Mouse (Mus musculus) kidney, postnatal 0 days (tissue): ENCODE data around the gene Nol11. TPM values are rescaled to one million over a fixed set of nuclear protein-coding genes. Genes with fewer than 3 reads are reported as not detected.

ENCODE experiments used
- ATAC-seq: fragments of 200-750 bp; cut with Nextera tagmentation; replicated peaks from 2 replicates; pipeline ENCODE4 v1.8.0; 2017; ENCODE audit warnings: low read depth, moderate number of reproducible peaks, moderate TSS enrichment, moderate library complexity; ENCODE audit not compliant: low FRiP score
- DNase-seq: peaks from one replicate; pipeline ENCODE4 v3.0.0-alpha.2; 2016; ENCODE audit warnings: low spot score
- H3K27ac ChIP-seq: fragments of 300-500 bp; sonication (generic); 2 replicates; pipeline ENCODE4 v1.5.1; 2014; ENCODE audit warnings: mild to moderate bottlenecking
- H3K27me3 ChIP-seq: fragments of 300-500 bp; sonication (generic); 2 replicates; pipeline ENCODE4 v1.6.1; 2014; ENCODE audit warnings: low read length, mixed read lengths; ENCODE audit not compliant: insufficient read depth
- H3K36me3 ChIP-seq: fragments of 300-500 bp; sonication (generic); 2 replicates; pipeline ENCODE4 v1.6.1; 2014; ENCODE audit warnings: low read length, mixed read lengths; ENCODE audit not compliant: insufficient read depth
- H3K4me1 ChIP-seq: fragments of 300-500 bp; sonication (generic); replicated peaks from 2 replicates; pipeline ENCODE4 v1.6.1; 2014; ENCODE audit warnings: antibody characterized with exemption, low read length, mixed read lengths; ENCODE audit not compliant: insufficient read depth
- H3K4me2 ChIP-seq: fragments of 300-500 bp; sonication (generic); 2 replicates; pipeline ENCODE4 v1.6.1; 2014; ENCODE audit warnings: mild to moderate bottlenecking, low read length, moderate library complexity, mixed read lengths
- H3K4me3 ChIP-seq: fragments of 300-500 bp; sonication (generic); replicated peaks from 2 replicates; pipeline ENCODE4 v1.5.1; 2014; ENCODE audit warnings: low read depth, low read length
- H3K9ac ChIP-seq: fragments of 300-500 bp; sonication (generic); 2 replicates; pipeline ENCODE4 v1.6.1; 2014; ENCODE audit warnings: low read depth, low read length
- H3K9me3 ChIP-seq: fragments of 300-500 bp; sonication (generic); replicated peaks from 2 replicates; pipeline ENCODE4 v1.6.1; 2016; ENCODE audit warnings: low read length, inconsistent platforms, mixed read lengths
- CTCF ChIP-seq: IDR thresholded peaks from 2 replicates; pipeline ENCODE4 v1.5.1; 2016; ENCODE audit warnings: antibody characterized with exemption, low read depth, mild to moderate bottlenecking, moderate library complexity
- WGBS: fragments of 180-500 bp; shearing (Covaris S2); extraction: QIAGEN DNeasy Blood & Tissue Kit; methylation state at CpG from one replicate; pipeline ENCODE4 v1.1.7; 2014; 5-methylcytosine and 5-hydroxymethylcytosine counted together
- polyA plus RNA-seq: library from polyadenylated mRNA; unstranded; fragments of >200 nt; fragmentation: Nextera tagmentation; extraction: Ambion mirVana; gene quantifications from 2 replicates; pipeline ENCODE4 v1.2.1, GENCODE M21; 2015

The Nol11 gene
- polyA plus RNA-seq, 1 experiment from 2014 or later, result 31.5 TPM

- peak overlapping the region; percentile 42; the same call in 1 of the 2 replicates for H3K27ac ChIP-seq
- peak; percentile 74 for DNase-seq
- no peaks in the 10 kb centered on the region for H3K27me3 ChIP-seq
- WGBS, result 9% methylated on average over 7 of the region's 7 CpGs
- peak; percentile 94 for ATAC-seq
- H3K4me3 ChIP-seq, result no peak overlapping the region
- 0 out of 2 replicates have a peak overlapping the region, but pooled peaks have one; percentile 15 for H3K4me2 ChIP-seq
- no peaks in the 10 kb centered on the region for H3K36me3 ChIP-seq
- H3K9ac ChIP-seq, result no peak overlapping the region
- no peaks in the 10 kb centered on the region for H3K9me3 ChIP-seq
- H3K4me1 ChIP-seq, result peaks cover 16% of the 10 kb centered on the region; the same call in 1 of the 2 replicates
- no peak for TF ChIP-seq CTCF
Observed at GRCm38 (mm10) chr11:107124327-107124731, 64.9 kb downstream of the Nol11 start.

GRCm38 (mm10) chr11:107117789-107118188 is 71.4 kb downstream of the Nol11 start:
- Histone ChIP-seq H3K27me3 (no peaks in the 10 kb centered on the region), H3K4me2 (no peak overlapping the region), H3K27ac (no peak overlapping the region), H3K9ac (no peak overlapping the region), H3K9me3 (no peaks in the 10 kb centered on the region), H3K36me3 (no peaks in the 10 kb centered on the region), H3K4me3 (no peak overlapping the region), H3K4me1 (0 out of 2 replicates have a peak, but pooled peaks cover 10% of the 10 kb centered on the region)
- DNase-seq (no peak), ATAC-seq (no peak)
- 65% methylated on average over 12 of the region's 12 CpGs for WGBS
- TF ChIP-seq CTCF, result no peak

Other genes starting within 250 kb of the Nol11 start
- gene Kpna2, start 189.8 kb downstream of the Nol11 start, polyA plus RNA-seq, result 157 and 170 TPM in 2 replicates
- 4.2 and 5.1 TPM in 2 replicates for gene 1810010H24Rik, start 163.7 kb downstream of the Nol11 start, polyA plus RNA-seq
- gene Bptf, start 57.3 kb downstream of the Nol11 start, polyA plus RNA-seq, result 22.9 and 24.1 TPM in 2 replicates